Mouse (Mus musculus): ENCODE results near the gene Add3.

Add3 gene

DNA sequence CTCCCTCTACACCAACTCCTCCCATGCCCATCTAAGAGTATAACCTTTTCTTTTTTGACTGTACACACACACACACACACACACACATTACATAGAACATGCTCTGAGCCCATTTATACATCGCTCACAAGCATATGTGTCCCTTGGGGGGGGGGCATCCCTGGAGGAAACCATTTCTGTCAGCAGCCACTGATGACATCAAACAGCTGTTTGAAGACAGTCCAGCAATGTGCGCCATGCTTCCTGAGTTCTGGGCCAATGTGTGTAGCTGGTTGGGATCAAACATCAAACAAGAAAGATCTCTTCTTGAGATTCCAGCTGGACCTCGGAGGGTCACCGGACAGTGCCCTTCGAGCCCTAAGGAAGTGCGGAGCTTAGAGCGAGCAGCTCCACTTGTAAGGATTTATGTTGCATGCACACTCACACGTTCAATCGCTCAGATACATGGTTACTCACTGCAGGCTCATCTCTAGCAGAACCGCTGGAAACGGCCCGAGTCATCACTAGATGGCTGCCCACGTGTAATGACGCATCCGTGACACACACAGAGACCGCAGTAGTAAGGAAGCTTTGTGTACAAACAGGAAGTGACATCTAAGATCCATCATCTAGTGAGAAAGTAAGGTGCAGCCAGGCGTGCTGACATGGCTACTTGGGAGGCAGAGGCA lies 132.9 kb downstream of the Add3 start:
- no peak for DNase-seq (ENCODE audit: inconsistent ontology term)

DNA sequence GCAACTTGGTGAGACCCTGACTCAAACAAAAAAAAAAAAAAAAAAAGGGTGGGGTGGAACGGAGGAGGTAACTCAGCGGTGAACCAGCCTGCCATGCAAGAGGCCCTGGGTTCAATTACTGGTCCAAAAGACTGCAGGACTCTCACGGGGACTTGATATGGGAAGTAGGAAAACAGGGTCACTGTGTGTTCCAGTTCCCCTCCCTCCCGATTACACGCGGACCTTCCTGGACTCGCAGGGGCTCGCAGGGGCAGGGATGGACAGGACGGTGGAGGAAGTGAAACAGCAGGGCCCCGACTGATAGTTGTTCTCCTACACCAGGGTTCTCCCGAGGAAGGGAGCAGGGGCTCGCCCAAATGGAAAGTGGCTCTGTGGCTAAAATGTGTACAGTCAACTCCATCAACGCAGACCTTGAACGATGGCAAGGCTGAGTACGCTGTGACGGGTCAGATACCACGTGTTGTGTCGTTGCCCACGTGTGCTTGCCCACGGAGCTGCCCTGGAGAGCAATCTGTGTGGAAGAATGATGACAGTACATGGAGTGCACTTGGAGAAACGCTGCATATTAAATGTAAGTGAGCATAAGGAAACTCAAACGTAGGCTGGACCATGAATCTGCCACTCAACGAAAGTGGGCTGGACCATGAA lies 133.7 kb downstream of the Add3 start:
- no peak for DNase-seq (ENCODE audit: inconsistent ontology term)

GRCm38 (mm10) chr19:53275204-53275603 lies 135.0 kb downstream of the Add3 start:
- DNase-seq (ENCODE audit: inconsistent ontology term): no peak

DNA sequence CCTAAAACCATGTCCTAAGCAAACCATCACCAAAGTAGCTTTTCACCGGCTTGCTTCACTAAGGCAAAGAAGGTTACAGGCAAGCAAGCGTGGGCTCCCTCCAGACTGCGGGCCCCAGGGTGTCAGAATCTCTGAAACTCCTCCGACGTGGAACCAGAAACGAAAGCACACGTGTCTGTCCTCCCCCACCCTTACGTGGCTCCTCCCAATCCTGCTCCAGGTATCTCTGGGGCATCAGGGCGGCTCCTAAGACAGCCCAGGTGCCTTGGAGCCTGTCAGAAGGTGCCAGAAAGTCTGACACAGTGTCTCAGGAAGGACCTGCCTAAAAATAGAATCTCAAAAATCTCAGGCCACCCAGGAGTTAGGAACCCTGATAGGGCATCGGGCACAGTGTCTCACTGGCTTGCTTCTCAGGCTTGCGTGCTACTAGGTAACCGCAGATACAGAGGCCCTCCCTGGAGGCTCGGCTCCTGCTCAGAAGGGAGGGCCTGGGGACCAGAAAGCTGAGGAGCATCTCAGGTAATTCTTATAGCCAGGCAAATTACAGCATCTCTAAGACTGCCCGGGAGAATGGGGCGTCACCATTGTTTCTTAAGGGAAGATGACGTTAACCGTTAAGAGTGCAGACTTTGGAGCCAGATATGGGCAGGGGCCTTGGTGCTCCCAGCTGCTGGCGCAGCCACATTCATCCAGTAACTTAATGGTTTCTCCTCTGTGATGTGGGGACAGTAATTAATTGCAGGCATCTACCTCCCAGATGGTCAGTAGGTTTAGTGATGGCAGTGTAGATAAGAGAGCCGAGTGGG lies 136.9 kb downstream of the Add3 start:
- DNase-seq (ENCODE audit: inconsistent ontology term): no peak

DNA sequence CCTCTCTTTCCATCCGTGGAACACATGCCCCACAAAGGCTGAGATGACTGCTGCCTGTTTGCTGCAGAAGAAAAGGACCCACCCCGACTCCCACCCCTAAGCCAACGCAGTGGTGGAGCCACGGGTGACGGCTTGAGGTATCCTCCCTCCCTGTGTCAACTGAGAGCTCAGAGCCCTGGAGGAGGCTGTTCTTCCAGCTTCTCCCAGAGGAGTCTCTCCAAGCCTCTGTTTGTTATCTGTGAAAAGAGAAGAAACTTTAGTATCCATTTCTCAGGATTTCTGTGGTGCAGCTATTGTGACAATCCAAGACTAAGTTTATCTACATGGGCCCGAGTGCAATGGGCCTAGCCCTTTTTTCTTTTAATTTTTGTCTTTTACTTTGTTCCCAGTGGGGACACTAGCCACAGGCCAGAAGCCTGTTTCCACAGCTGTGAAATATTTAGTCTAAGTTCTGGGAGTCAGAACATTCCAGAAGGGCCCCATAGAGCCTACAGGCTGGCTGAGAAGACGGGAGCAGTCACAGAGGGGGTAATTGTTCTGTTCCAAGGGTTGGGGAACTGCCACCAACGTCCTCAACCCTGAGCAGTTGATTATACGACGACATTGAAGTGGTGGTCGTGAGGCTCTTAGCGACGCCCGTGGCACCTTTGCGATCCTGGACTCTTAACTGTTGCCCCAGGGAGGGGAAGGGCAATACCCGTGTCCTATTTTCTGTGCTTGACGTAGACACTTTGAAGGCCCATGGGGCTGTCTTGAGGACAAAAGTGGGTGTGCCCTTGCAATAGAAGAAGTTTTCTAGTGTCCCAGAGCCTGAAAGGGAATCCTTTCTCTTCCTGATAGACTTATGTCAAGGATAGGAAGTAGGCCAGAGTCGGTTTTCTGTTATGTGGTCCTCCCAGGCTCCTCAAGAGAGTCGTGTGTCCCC lies 138.5 kb downstream of the Add3 start:
- no peak for DNase-seq (ENCODE audit: inconsistent ontology term)

DNA sequence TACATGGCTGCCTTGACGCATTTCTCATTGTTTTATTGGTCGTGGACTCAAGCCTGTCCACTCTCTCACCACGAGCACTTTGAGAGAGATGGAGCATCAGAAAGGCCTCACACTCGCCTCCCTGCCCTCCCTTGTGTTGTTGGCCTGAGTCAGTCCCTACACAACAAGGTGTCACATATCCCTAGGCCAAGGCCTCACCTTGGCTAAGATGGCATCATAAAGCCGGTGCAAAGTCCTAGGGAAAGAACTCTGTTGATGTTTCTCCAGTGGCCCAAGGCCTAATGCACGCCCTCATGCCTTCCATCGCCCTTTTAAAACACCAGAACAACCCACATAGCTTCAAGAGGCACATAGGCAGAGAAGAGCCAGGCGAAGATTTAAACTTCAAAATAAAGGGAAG lies 140.0 kb downstream of the Add3 start:
- no peak for DNase-seq (ENCODE audit: inconsistent ontology term)

DNA sequence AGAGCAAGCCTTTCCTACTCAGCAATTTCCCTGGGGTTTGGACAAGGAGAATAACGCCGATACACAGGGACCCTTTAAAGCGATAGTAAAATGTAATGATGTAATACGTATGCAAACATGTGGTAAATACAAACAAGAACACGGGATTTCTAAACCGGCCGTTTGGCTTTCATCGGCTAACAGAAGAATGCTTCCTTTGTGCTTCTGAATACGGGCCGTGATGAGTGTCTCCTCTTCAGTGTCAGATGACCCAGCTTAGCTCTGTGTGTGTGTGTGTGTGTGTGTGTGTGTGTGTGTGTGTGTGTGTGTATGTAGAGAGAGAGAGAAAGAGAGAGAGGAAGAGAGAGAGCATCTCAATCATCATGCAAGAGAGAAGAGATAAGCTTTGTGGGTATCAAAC lies 142.3 kb downstream of the Add3 start:
- DNase-seq (ENCODE audit: inconsistent ontology term): peak; percentile 61

DNA sequence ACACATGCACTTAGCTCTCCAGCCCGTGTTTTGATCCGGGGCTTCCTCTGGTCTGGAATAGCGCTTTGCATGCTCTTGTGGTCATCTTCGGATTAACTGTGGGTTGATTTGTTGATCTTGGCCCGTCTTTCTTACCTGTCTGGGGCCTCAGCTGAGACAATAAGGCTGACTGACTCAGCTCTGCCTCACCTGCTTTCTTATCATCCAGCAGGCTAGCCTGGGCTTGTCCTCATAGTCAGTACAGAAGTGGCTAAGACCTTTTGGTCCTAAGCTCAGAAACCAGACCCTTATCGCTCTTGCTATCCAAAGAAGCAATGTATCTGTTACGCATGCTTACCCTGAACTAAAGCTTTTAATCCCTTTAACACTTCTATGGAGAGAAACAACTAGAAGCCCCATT lies 143.5 kb downstream of the Add3 start:
- DNase-seq (ENCODE audit: inconsistent ontology term): no peak

DNA sequence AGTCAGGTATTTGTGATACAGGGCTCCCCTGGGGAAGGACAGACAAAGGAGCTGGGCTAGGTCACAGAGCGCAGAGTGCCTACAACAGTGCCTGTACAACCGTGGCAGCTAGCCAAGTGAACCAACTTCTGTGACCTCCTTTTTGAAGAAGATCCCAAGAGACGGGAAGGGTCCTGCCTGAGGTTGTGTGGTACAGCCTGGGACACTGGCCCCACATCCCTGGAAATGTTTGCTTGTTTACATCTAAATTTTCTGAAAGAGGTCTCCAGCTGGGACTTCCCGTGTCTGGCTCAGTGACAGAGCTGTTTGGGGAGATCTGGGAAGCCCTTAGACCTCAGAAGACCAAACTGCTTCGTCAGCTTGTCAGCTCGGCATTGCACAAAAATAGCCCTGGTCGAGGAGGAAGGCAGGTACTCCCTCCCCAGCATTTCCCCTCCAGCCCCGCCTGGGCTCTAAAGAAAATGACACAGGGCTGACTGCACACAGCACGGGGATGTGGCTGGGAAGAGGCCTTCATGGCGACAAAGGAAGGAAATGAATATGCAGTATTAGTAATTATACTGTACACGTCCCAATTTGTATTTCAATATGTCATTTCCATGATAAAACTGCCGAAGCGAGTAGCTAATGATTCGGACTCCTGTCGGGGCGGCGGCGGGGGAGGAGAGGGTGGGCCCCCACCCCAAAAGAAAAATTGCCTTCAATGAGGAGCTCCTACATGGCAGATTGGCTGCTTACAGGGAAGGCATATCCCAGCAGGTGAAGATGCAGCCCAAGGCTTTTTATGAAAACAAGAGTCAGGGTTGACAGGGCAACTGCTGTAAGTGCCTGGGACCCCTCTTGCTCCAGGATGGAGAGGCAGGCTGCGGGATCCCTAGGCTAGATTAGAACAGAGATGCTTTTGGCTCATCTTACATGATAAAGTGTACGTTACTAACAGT lies 144.3 kb downstream of the Add3 start:
- peak; percentile 14 for DNase-seq (ENCODE audit: inconsistent ontology term)

DNA sequence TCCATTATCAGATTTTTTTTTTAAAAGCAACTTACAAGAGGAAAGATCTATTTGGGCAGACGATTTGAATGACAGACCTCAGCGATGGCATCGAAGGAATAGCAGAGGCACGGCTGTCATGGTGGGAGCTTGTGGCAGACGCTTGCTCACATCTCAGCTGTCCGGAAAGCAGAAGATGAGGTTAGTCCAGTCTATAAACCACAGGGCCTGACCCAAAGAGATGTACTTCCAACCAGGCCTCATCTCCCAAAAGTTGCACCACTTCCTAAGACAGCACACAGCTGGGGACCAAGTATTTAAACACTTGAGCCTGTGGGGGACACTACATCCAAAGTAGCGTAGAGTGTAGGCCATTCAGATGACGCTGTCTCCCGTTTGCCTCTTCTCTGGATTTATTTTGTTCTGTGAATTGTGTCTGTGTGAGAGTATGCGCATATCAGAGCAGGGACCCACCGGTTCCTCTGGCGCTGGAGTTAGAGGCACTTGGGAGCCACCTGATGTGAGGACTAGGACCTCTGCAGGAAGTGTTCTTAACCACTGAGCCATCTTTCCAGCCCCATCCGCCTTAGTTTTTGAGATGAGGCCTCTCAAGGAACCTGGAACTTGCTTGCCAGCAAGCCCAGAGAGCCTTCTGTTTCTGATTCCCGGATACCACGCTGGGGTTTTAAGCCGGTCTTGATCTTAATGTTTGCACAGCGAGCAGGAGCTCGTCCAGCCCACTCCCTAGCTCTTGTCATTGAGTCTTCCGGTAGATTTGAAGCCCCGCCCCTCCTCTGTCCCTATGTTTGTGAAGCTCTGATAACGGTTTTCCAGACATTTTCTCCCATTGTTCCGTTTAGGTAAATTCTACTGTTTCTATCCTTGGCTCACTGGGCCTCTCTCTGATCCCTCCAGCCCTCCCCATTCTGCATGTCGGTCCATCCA lies 156.3 kb downstream of the Add3 start:
- DNase-seq (ENCODE audit: inconsistent ontology term): no peak

Data from Muller cell, postnatal 12 days (primary cell).